Mouse (Mus musculus) CH12.LX (cell line): Measurements from ENCODE around the gene Prkch. TPM values are rescaled to one million over a fixed set of nuclear protein-coding genes. Genes with fewer than 3 reads are reported as not detected.

ENCODE experiments used
- DNase-seq: peaks from one replicate; pipeline ENCODE4 v3.0.0-alpha.2; 2013; ENCODE audit errors: extremely low read depth
- H3K27ac ChIP-seq: 2 replicates; pipeline ENCODE4 v1.5.1; 2012; ENCODE audit warnings: low read depth, mild to moderate bottlenecking, control low read depth, moderate library complexity; ENCODE audit not compliant: insufficient read depth
- H3K27me3 ChIP-seq: replicated peaks from 2 replicates; pipeline ENCODE3; 2012; ENCODE audit warnings: inconsistent platforms
- H3K36me3 ChIP-seq, 2 experiments: replicated peaks in 1 of 2; 2 replicates each; pipeline versions ENCODE3 to v1.6.1; 2012; ENCODE audit warnings: inconsistent platforms in 1 of 2, low read length in 1 of 2, mild to moderate bottlenecking in 1 of 2, mixed read lengths in 1 of 2, moderate library complexity in 1 of 2; ENCODE audit not compliant: control insufficient read depth in 1 of 2, insufficient read depth in 1 of 2
- H3K4me1 ChIP-seq, 2 experiments: 2 replicates each; pipeline ENCODE4 v1.6.1; 2012; ENCODE audit warnings: inconsistent platforms in 1 of 2, moderate library complexity in 1 of 2; ENCODE audit not compliant: insufficient read depth in 2 of 2, control insufficient read depth in 1 of 2
- H3K4me2 ChIP-seq: 2 replicates; pipeline ENCODE4 v1.6.1; 2012; ENCODE audit warnings: low read depth, mild to moderate bottlenecking, control low read depth; ENCODE audit not compliant: poor library complexity, insufficient read depth, severe bottlenecking
- H3K4me3 ChIP-seq, 3 experiments: fragments of 150-350 bp in 1 of 3; sonication (generic) in 1 of 3; replicated peaks in 1 of 3; 2 replicates each; pipeline versions ENCODE3 to v1.5.1; 2011 to 2012; ENCODE audit warnings: low read depth in 2 of 3, low read length in 2 of 3, mild to moderate bottlenecking in 2 of 3, moderate library complexity in 2 of 3, control low read depth in 1 of 3, improper control_type of control experiment in 1 of 3, inconsistent platforms in 1 of 3, mixed read lengths in 1 of 3; ENCODE audit not compliant: poor library complexity in 1 of 3
- H3K79me2 ChIP-seq: replicated peaks from 2 replicates; pipeline ENCODE4 v1.6.1; 2012; ENCODE audit warnings: mild to moderate bottlenecking, moderate library complexity; ENCODE audit not compliant: control insufficient read depth, poor library complexity, insufficient read depth, severe bottlenecking; ENCODE audit errors: extremely low read depth
- H3K9ac ChIP-seq: 2 replicates; pipeline ENCODE4 v1.6.1; 2012; ENCODE audit warnings: low read depth, mild to moderate bottlenecking, control low read depth, moderate library complexity; ENCODE audit not compliant: insufficient read depth
- H3K9me3 ChIP-seq: replicated peaks from 2 replicates; pipeline ENCODE3; 2012; ENCODE audit warnings: low read length, inconsistent platforms, mixed read lengths
- BHLHE40 ChIP-seq: IDR thresholded peaks from 2 replicates; pipeline ENCODE4 v1.6.1; 2011; ENCODE audit warnings: mild to moderate bottlenecking, low read depth, low read length, improper control_type of control experiment
- E2F4 ChIP-seq: IDR thresholded peaks from 2 replicates; pipeline ENCODE4 v1.6.1; 2011; ENCODE audit warnings: low read depth, low read length, improper control_type of control experiment; ENCODE audit not compliant: insufficient replicate concordance
- GABPA ChIP-seq: IDR thresholded peaks from 2 replicates; pipeline ENCODE4 v1.6.1; 2012; ENCODE audit warnings: low read depth, low read length, improper control_type of control experiment, inconsistent platforms; ENCODE audit not compliant: insufficient replicate concordance
- HCFC1 ChIP-seq: IDR thresholded peaks from 2 replicates; pipeline ENCODE4 v1.6.1; 2012; ENCODE audit warnings: low read depth, mild to moderate bottlenecking, inconsistent platforms, low read length, improper control_type of control experiment
- JUND ChIP-seq: conservative IDR thresholded peaks from 2 replicates; pipeline ENCODE4 v1.6.1; 2011; ENCODE audit warnings: low read depth, low read length, improper control_type of control experiment
- KAT2A ChIP-seq: IDR thresholded peaks from 2 replicates; pipeline ENCODE4 v1.6.1; 2012; ENCODE audit warnings: low read length, improper control_type of control experiment, inconsistent platforms; ENCODE audit not compliant: insufficient replicate concordance
- MAFK ChIP-seq: IDR thresholded peaks from 2 replicates; pipeline ENCODE4 v1.6.1; 2011; ENCODE audit warnings: low read length, improper control_type of control experiment; ENCODE audit not compliant: insufficient replicate concordance
- MAX ChIP-seq: IDR thresholded peaks from 2 replicates; pipeline ENCODE4 v1.6.1; 2011; ENCODE audit warnings: low read length, improper control_type of control experiment
- MEF2A ChIP-seq: IDR thresholded peaks from 2 replicates; pipeline ENCODE4 v1.6.1; 2014; ENCODE audit warnings: low read depth, mild to moderate bottlenecking, inconsistent platforms, low read length, improper control_type of control experiment, borderline replicate concordance
- MXI1 ChIP-seq: IDR thresholded peaks from 2 replicates; pipeline ENCODE4 v1.6.1; 2011; ENCODE audit warnings: mild to moderate bottlenecking, low read depth, low read length, improper control_type of control experiment
- POLR2AphosphoS2 ChIP-seq: IDR thresholded peaks from 2 replicates; pipeline ENCODE4 v1.6.1; 2011; ENCODE audit warnings: low read depth, low read length, improper control_type of control experiment
- RAD21 ChIP-seq: IDR thresholded peaks from 2 replicates; pipeline ENCODE4 v1.6.1; 2011; ENCODE audit warnings: low read depth, mild to moderate bottlenecking, low read length, improper control_type of control experiment, moderate library complexity
- SIN3A ChIP-seq: IDR thresholded peaks from 2 replicates; pipeline ENCODE4 v1.6.1; 2012; ENCODE audit warnings: low read length, improper control_type of control experiment, inconsistent platforms
- SMC3 ChIP-seq: IDR thresholded peaks from 2 replicates; pipeline ENCODE4 v1.6.1; 2011; ENCODE audit warnings: low read depth, low read length, improper control_type of control experiment
- TCF12 ChIP-seq: IDR thresholded peaks from 2 replicates; pipeline ENCODE4 v1.6.1; 2014; ENCODE audit warnings: low read depth, mild to moderate bottlenecking, inconsistent platforms, low read length, improper control_type of control experiment
- dilution Hi-C: fragments of 300-500 bp; cut with MboI; formaldehyde crosslinking; loops from 2 replicates; pipeline ENCODE4 v1.14.3; 2020; ENCODE audit warnings: low sequenced_read_pairs; ENCODE audit not compliant: extremely low pct_unique_long_range_greater_than_20kb, extremely low pct_ligation_motif_present
- in situ Hi-C: fragments of 300-500 bp; cut with MboI; formaldehyde crosslinking; loops from 3 replicates; pipeline ENCODE4 v1.14.3; 2019; ENCODE audit warnings: low sequenced_read_pairs, low pct_ligation_motif_present, low pct_unique_long_range_greater_than_20kb, mixed read lengths
- polyA plus RNA-seq: library from polyadenylated mRNA; unstranded; fragments of >175 nt; gene quantifications from 2 replicates; pipeline ENCODE4 v1.2.1, GENCODE M21; 2012; ENCODE audit warnings: low read depth; ENCODE audit not compliant: insufficient read length
- total RNA-seq, 2 experiments: library from RNA; depleted of rRNA; stranded (reverse); fragments of 300-350 nt in 1 of 2; fragments of >200 nt in 1 of 2; gene quantifications; 2 replicates each; pipeline ENCODE4 v1.2.3; 2012 to 2014

Prkch gene
- total and polyA plus RNA-seq, 3 experiments = 0.76 to 2.3 (median 1.8) TPM

DNA sequence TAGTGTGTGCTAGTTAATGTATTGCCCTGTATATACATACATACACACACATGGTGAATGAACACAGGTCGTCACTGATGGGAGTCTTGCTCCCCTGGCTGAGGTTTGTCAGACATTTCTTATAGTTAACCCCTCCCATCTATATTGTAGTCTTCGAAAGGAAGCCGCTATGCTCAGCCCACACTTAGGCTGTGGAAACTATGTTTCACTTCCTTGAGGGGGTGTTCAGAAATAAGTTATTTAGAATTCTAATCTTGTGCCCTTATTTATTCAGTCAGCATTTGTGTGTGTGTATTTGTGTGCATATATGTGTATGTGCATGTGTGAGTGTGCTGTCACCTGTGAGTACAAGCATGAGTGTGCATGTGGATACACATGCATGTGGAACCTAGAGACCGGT, 49.1 kb downstream of the Prkch start:
- no peak overlapping the region for H3K9ac ChIP-seq
- no peaks in the 10 kb centered on the region for H3K79me2 ChIP-seq
- H3K27me3 ChIP-seq = no peaks in the 10 kb centered on the region
- H3K4me2 ChIP-seq = no peak overlapping the region
- H3K4me1 ChIP-seq = peaks cover 8 to 35% of the 10 kb centered on the region in 2 experiments
- TF ChIP-seq HCFC1 = no peak
- no peak for TF ChIP-seq RAD21
- no peak for TF ChIP-seq MXI1
- TF ChIP-seq SMC3 = no peak
- no peak for TF ChIP-seq SIN3A
- TF ChIP-seq BHLHE40 = no peak
- no peak for TF ChIP-seq E2F4
- no peak for TF ChIP-seq MAFK
- TF ChIP-seq MEF2A = no peak
- no peak for TF ChIP-seq MAX
- TF ChIP-seq TCF12 = no peak
- TF ChIP-seq KAT2A = no peak
- H3K9me3 ChIP-seq = no peaks in the 10 kb centered on the region
- H3K27ac ChIP-seq = no peak overlapping the region
- H3K4me3 ChIP-seq = no peak overlapping the region
- dilution Hi-C loops = no loop called here
- in situ Hi-C loops = no loop called here
- H3K36me3 ChIP-seq = no peaks in the 10 kb centered on the region
- DNase-seq = no peak

DNA sequence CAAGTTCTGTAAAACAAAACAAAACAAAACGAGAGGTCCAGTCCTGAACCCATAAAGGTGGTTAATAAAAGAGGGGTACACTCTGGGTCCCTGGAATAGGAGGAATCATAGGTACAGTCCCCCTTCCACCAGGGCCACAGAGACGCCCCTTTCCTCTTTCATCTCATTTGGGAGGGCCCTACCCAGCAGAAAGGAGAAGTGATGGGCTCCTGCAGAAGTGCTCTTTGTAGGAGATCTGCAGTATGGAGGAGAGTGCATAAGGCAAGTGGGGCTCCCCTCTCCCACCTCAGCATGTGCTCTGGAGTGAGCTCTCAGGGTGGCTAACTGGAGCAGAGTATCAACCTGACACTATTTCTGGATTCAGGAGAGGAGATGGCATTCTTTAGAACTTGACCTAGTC, 55.0 kb downstream of the Prkch start:
- DNase-seq = no peak
- no peaks in the 10 kb centered on the region for H3K79me2 ChIP-seq
- peaks cover 2 to 6% of the 10 kb centered on the region in 2 experiments; a peak in 2 of 4 replicates for H3K4me1 ChIP-seq
- dilution Hi-C loops = no loop called here
- TF ChIP-seq JUND (no peak), MEF2A (no peak), E2F4 (no peak), HCFC1 (no peak), KAT2A (no peak), GABPA (no peak), POLR2AphosphoS2 (no peak), MAX (no peak), SMC3 (no peak)
- H3K4me3 ChIP-seq = no peak overlapping the region
- H3K36me3 ChIP-seq = no peaks in the 10 kb centered on the region
- no peaks in the 10 kb centered on the region for H3K27me3 ChIP-seq
- no peak overlapping the region for H3K9ac ChIP-seq
- H3K27ac ChIP-seq = no peak overlapping the region
- in situ Hi-C loops = no loop called here
- H3K4me2 ChIP-seq = no peak overlapping the region
- no peaks in the 10 kb centered on the region for H3K9me3 ChIP-seq
